Mouse (Mus musculus): ENCODE data around the gene Slc25a3.

DNA sequence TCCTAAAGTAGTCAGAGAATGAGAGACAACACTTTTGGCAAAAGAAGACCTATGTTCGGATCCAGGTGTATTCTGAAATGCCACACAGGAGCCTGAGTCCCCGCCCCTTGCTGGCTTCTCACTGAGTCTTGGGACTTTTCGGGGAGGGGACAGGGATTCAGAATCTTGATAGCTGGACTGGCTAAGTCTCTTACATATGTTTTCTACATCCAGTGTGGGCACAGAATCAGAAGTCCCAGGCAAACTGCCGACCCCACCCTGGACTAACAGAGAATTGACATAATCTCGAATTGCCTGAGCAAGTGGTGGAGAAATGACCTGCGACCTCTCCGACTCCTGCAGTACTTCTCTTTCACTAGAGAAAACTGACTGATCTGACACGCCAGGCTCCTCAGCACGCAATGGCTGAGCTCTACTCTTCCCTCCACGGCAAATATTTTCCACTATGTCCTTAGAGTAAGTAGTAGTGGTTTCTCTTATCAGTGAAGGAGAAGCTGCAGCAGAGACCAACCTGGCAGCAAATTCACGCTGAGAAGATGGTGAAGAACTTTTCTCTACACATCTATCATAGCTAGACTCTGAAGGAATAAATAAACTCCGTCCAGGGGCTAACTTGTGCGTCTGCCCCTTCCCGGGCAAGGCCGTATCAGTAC is 38.8 kb upstream of the Slc25a3 start:
- TF ChIP-seq CTCF (IDR thresholded peaks at IDR 0.05; ENCODE audit: low read depth, low read length) (no peak), POLR2A (IDR thresholded peaks at IDR 0.05; ENCODE audit: extremely low read depth, insufficient read depth, low read length) (no peak)
